Mouse (Mus musculus) MEL (cell line): ENCODE data around the gene Plekha8.

ENCODE experiments used
- BHLHE40 ChIP-seq: IDR thresholded peaks from 2 replicates; pipeline ENCODE4 v1.6.1; 2012; ENCODE audit warnings: low read depth, mild to moderate bottlenecking, inconsistent platforms, low read length, improper control_type of control experiment, borderline replicate concordance
- CHD2 ChIP-seq: IDR thresholded peaks from 2 replicates; pipeline ENCODE4 v1.6.1; 2011; ENCODE audit warnings: low read length, improper control_type of control experiment
- CTCF ChIP-seq, 3 experiments: IDR thresholded peaks in 2 of 3; conservative IDR thresholded peaks in 1 of 3; 2 replicates each; pipeline ENCODE4 v1.5.1; 2011 to 2012; ENCODE audit warnings: low read length in 3 of 3, low read depth in 2 of 3, mild to moderate bottlenecking in 2 of 3, improper control_type of control experiment in 1 of 3, inconsistent platforms in 1 of 3, mixed read lengths in 1 of 3, moderate library complexity in 1 of 3; ENCODE audit not compliant: control insufficient read depth in 1 of 3, insufficient read depth in 1 of 3, poor library complexity in 1 of 3, severe bottlenecking in 1 of 3
- E2F4 ChIP-seq: IDR thresholded peaks from 2 replicates; pipeline ENCODE4 v1.6.1; 2011; ENCODE audit warnings: low read depth, low read length, improper control_type of control experiment, borderline replicate concordance
- EP300 ChIP-seq, 2 experiments: IDR thresholded peaks; 2 replicates each; pipeline ENCODE4 v1.6.1; 2011; ENCODE audit warnings: improper control_type of control experiment in 2 of 2, low read length in 2 of 2, low read depth in 1 of 2, mild to moderate bottlenecking in 1 of 2
- GATA1 ChIP-seq: IDR thresholded peaks from 2 replicates; pipeline ENCODE4 v1.6.1; 2011; ENCODE audit warnings: low read depth, low read length, improper control_type of control experiment
- HCFC1 ChIP-seq: IDR thresholded peaks from 2 replicates; pipeline ENCODE4 v1.6.1; 2012; ENCODE audit warnings: low read depth, mild to moderate bottlenecking, inconsistent platforms, low read length, improper control_type of control experiment, moderate library complexity
- MEF2A ChIP-seq: IDR thresholded peaks from 2 replicates; pipeline ENCODE4 v1.6.1; 2014; ENCODE audit warnings: low read depth, mild to moderate bottlenecking, inconsistent platforms, low read length, improper control_type of control experiment; ENCODE audit not compliant: poor library complexity, insufficient replicate concordance, severe bottlenecking; ENCODE audit errors: extremely low read depth
- TAL1 ChIP-seq: IDR thresholded peaks from 2 replicates; pipeline ENCODE4 v1.6.1; 2012; ENCODE audit warnings: mild to moderate bottlenecking, inconsistent platforms, low read length, moderate library complexity, mixed read lengths
- UBTF ChIP-seq: IDR thresholded peaks from 2 replicates; pipeline ENCODE4 v1.6.1; 2012; ENCODE audit warnings: low read depth, mild to moderate bottlenecking, inconsistent platforms, low read length, improper control_type of control experiment, moderate library complexity, borderline replicate concordance; ENCODE audit not compliant: insufficient read depth
- ZNF384 ChIP-seq: IDR thresholded peaks from 2 replicates; pipeline ENCODE4 v1.6.1; 2012; ENCODE audit warnings: low read depth, mild to moderate bottlenecking, inconsistent platforms, low read length, improper control_type of control experiment

- TF ChIP-seq GATA1 (no peak), CTCF (IDR thresholded peaks at IDR 0.05 in 2 of 3, conservative IDR thresholded peaks at IDR 0.05 in 1 of 3; ENCODE audit: control insufficient read depth in 1 of 3, insufficient read depth in 1 of 3, low read depth in 2 of 3, low read length in 3 of 3, poor library complexity in 1 of 3, severe bottlenecking in 1 of 3) (no peak), TAL1 (no peak), HCFC1 (no peak), CHD2 (no peak), E2F4 (no peak), BHLHE40 (no peak), MEF2A (no peak), EP300 (IDR thresholded peaks at IDR 0.05; ENCODE audit: low read depth in 1 of 2, low read length in 2 of 2) (no peak), UBTF (no peak), ZNF384 (no peak)
These were observed 45.0 kb downstream of the Plekha8 start for GRCm38 (mm10) chr6:54639877-54640276.
